Mouse (Mus musculus) mature B cell (primary cell): ENCODE results near the gene Adcy4.

Experiments
- in situ Hi-C: fragments of 300-500 bp; cut with MboI; formaldehyde crosslinking; loops from 2 replicates; pipeline ENCODE4 v1.14.3; 2019

Gene Adcy4

DNA sequence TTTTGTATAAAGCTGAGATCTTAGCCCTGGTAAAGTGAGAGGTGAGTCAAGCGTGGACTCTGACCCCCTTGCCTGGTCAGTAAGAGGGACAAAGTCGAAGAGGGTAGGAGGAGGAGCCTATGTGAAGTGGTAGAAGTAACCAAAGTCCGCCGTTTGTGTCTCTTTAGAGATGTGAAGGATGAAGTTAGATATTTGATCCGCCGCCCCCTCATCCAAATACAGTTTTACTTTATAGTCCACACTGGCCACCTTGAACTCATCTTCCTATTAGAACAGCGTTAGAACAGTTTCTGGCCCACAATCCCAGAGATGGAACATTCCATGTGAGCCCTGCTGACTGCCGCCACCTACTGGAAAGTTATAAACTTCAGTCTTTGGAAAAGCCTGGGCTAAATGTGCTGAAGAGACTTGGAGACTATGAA lies 25.5 kb downstream of the Adcy4 start, which contains the start of gene Cideb:
Gene Cideb (minus strand): TSS at position 96 of the 422 bp plus-strand sequence.
- in situ Hi-C loops = no loop called here

DNA sequence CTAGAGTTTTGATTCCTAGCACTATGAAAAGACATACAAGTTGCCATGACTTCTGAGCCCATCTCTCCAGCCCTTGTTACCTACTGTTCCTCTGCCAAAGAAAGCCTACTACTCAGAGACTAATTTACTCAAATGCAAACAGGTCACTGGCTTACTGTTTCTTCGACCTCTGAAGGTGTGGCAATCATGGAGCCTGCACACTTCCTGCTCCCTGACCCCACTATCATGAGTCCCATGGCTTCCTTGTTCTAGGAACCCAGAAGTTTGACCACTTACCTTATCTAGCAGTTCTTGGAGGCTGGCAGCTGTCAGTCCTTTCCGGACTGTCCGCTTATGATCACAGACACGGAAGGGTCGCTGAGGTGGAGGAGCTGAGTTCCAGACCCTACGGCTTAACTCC lies 26.3 kb downstream of the Adcy4 start:
- in situ Hi-C loops = no loop called here

DNA sequence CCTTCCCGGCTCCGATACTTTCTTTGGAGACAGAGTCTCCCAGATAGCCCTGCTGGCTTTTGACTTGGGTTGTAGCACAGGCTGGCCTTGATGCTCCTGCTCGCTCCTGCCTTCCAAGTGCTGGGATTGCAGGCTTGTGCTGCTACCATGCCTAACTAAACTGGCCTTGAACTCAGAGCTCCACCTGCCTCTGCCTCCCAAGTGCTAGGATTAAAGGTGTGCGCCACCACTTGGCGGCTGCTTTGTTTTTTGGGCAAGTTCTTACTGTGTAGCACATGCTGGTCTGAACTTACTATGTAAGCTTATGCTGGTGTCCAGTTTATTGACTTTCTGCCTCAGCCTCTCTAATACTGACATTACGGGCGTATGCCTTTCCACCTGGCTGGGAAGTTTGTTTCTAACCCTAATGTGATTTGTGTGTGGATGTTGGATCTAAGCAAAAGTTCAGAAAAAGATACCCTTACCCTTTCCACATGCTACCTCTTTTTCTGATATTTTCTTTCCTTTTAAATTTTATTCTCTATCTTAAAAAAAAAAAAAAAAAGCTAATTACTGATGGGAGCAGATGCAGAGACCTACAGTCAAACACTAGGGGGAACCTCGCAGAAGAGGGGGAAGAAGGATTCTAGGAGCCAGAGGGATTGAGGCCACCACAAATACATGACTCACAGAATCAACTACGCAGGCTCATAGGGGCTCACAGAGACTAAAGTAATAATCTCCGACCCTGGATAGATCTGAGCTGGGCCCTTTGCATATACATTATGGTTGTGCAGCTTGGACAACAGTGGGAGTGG lies 36.6 kb downstream of the Adcy4 start:
- in situ Hi-C loops = no loop called here

DNA sequence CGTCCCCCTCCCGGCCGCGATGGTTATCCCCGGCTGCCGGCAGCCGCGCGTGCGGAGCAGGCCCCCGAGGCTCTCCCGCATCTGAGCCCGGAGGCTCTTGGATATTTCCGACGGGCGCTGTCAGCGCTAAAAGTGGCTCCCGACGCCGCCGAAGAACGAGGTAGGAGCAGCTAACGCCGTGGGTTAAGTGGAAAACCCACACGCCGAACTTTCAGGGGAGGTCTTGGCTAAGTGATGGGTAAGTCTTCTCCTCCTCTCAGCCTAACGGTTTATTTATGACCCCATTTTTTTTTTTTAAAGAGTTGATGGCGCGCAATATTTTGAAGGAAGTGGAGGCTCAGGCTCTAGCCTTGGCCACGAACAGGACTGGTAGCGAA lies 38.0 kb downstream of the Adcy4 start:
- in situ Hi-C loops = no loop called here

- in situ Hi-C loops = no loop called here
Measured at GRCm38 (mm10) chr14:55745180-55745860, 38.6 kb downstream of the Adcy4 start, which contains the start of the genes Dhrs1 and Nop9. Dhrs1 (minus strand) TSS chr14:55745690. Nop9 (plus strand) TSS chr14:55745693.

GRCm38 (mm10) chr14:55743711-55744110 lies 40.2 kb downstream of the Adcy4 start:
- in situ Hi-C loops = loop anchor here (5.0 kb wide), 1 partner anchor 61 kb away; the partner anchor contains the start of gene Tinf2

GRCm38 (mm10) chr14:55737086-55737687 lies 46.7 kb downstream of the Adcy4 start:
- in situ Hi-C loops = no loop called here

DNA sequence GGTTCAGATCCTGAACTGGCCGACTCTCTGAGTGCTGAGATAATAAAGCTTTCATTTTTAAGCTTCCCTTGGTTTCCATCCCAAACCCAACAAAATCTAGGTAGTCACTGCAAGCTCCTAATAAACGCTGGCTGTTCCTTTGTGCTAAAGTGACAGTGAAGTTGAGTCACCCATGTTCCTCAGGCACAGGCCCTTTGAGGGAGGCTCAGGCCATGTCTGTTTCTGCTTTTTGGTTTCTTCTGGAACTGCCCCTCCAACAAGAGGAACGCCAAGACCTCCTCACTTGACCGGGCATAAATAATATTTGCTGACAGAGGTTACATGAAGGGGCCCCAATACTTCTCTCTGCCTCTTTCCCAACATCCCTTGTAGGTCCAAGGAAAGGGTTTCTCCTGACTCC lies 48.1 kb downstream of the Adcy4 start:
- in situ Hi-C loops = no loop called here

GRCm38 (mm10) chr14:55735334-55735733 lies 48.6 kb downstream of the Adcy4 start:
- in situ Hi-C loops = no loop called here

- in situ Hi-C loops = no loop called here
Measured at GRCm38 (mm10) chr14:55734869-55735268, 49.0 kb downstream of the Adcy4 start.

DNA sequence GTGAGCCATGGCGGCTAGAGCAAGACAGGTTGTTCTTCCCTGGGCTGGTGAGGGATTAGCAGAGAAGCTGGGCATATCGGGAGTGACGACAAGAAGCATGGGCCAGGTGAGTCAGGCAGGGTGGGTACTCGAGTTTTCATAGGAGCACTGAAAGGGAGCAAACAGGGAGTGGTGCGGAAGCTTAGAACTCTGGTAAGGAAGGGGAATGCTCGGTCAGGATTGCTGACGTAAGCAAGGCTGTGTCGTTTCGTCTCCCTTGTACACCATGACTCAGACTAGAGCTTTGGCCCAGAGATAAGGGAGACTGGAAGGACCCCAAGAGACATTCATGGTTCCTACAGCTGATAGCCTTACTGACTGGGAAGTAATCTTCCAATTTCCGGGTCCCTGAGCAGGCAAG lies 50.0 kb downstream of the Adcy4 start:
- in situ Hi-C loops = no loop called here

DNA sequence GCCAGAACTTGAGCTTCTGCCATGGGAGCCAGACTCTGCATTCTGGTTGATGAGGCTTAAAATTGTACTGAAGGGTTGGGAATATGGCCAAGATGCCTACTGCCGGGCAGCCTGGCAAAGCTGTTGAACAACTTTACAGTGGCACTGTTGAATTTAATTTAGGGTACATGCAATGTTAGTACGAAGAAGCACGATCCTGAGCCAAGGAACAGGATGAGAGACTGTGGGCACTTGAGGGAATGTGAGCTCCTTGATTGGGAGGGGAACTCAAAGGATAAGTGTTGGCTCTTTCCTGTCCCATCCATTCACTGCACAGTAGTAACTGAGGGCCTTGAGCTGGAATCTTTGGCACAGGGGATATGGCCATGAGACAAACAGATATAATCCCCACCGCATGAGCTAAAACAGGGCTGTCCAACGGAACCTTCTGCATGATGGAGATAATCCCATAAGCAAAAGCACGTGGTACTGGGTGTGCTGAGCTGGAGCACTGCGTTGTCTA lies 53.3 kb downstream of the Adcy4 start:
- in situ Hi-C loops = no loop called here

DNA sequence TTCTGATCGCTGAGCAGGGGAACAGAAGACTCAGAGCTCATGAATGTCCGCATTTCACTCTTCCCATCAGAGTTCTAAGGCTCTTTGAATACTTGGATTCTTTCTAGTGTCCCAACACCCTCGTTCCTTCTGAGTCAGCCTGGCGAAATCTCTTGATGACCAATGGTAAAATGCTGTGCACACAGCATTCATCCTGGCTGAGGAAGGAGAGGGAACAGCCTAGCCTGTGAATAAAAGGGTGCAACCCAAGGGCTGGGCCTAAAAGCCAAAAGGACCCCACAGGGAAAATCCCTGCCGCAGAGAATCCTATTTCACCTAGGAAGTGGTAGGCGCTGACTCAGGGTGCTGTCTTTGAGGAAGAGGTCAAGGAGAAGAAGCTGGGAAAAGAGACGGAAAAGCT lies 53.8 kb downstream of the Adcy4 start:
- in situ Hi-C loops = no loop called here

DNA sequence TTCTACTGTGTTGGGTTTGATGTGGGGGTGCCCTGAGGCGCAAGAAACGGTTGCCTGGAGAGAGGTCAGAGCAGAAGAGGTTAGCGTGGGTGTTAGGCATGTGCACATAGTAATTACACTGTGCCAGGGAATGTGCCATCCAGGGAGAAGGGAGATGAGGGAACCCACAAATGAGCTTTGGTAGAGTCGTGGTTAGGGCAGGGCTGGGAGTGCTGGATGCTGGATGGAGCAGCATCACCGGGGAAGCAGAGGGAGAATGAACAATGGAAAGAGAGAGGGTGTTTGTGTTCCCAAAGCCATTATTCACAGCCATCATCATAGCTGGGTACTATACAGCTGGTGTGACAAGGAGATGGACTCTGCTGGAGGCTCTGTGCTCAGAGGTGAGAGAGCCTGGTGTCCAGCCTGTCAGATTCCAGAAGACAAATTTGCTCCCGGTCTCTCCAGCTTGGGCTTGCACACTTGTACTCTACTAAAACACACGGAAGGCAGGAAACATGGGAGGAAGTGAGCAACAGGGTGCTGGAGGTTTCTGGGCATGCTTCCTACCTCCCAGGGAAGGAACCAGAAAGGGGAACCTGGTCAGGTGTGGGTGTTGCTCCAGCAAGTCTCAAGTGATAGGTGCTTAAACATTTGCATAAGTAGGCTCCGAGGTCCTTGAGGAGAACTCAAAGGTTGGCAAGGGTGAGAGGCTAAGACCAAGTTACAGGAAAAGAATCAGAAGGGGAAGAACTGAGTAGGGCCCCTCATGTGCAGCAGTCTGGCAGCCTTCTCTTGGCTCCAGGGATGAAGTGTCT lies 55.8 kb downstream of the Adcy4 start:
- in situ Hi-C loops = no loop called here

DNA sequence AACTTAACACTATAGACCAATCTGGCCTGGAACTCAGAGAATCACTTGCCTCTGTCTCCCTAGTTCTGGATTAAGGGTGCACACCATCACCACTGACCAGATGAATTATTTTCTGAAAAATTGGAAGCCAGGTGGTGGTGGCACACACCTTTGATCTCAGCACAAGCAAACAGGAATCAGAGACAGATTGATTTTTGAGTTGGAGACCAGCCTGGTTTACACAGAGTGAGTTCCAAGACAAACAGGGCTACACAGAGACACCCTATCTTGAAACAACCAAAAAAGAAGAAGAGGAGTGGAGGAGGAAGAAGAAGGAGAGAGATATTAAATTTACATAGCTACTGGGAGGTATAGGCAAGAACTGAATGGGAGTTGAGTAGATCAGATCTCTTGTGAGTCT lies 57.6 kb downstream of the Adcy4 start:
- in situ Hi-C loops = no loop called here

DNA sequence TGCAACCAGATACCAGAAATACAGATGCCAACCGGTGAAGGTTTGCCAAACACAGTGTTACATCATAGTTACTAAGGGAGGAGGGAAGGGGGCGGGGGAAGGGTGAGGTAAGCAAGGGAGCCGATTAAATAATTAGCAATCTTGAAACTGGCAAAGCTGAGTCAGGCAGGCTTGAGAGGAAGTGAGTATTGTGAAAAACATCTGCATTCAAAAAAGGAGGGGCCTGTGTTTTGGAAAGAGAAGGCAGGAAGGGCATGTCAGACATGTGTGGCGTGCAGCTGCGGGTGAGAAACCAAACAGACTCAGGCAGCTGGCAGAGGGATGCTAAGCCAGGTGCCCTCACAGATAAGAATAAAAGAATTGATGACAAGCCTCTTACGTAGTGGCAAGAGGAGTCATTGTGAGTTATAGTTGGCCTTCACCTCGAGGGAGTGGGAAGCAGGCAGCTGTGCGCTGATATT lies 59.5 kb downstream of the Adcy4 start:
- in situ Hi-C loops = no loop called here

- in situ Hi-C loops = no loop called here
Measured at GRCm38 (mm10) chr14:55723433-55723832, 60.5 kb downstream of the Adcy4 start.

DNA sequence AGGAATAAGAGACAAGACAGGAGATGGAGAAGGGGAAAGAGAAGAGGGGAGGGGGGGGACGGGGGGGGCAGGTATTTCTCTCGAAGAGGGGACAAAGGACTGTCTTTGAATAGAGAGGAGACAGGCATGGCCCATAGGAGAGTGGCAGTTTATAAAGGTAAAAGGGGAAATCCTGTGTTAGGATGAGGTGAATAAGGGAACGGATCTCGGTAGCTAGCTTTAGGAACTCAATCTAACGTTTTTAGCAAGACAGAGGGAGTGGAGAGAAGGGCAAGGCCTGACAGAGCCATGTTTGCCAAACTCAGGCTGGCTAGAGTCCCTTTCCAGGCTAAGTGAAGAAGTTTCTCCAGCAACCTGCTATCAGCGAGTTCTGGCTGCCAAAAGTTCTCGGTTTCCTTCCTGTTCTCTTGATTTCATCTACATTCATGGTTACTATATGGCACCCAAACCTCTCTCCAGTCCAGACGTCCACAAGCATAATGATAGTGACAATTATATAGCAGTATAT lies 61.4 kb downstream of the Adcy4 start:
- in situ Hi-C loops = no loop called here

DNA sequence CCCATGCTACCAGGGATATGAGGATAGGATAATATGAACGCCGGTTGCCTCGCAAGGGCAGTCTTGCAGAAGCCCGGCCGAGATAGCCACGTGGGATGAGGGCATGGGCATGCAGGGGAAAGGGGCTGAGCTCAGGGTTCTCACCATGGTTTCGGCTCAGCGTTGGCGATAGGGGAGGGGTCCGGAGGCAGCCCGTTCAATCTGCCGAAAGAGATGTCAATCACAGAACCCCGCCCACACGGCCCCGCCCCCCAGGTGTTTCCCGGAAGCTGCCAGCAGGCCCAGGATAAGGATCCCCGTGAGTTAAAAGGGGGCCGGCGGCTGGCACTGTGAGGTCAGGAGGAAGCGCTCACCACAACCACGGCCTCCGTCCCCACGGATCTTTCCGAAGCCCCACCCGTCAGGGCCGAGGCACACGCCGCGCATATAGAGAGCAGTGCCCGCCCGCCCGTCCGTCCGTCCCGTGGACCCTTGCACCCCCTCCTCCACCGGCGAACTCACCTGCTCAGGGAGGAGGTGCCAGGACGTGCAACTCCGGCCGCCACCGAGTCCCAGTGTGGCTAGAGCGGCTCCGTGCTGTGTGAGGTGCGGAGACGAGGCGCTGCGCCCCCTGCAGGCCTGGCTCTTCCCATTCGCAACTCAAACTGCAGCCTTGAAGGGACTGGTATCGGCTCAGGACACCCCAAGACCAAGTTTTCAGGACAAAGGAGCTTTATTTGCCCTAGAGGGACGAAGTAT lies 62.0 kb downstream of the Adcy4 start, which contains the start of gene Rabggta:
Gene Rabggta (minus strand): TSS at position 564 of the 738 bp plus-strand sequence.
- in situ Hi-C loops = no loop called here

DNA sequence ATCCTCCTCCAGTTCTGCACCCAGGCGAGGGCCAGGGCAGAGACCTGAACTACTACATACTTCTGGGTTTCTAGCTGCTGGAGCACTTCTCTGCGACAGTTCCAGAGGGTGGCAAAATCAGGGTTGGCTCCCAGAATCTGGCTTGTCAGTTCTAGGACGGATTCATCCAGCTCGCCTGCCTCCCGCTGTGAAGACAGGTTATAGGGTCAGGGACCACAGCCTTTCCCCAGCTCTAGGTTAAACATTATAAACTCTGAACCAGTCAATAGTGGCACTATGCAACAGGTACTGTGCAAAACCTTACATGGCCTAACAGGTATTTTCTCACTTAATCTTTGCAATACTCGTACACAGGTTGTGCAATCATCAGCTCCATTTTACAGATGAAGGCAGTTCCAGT lies 62.8 kb downstream of the Adcy4 start:
- in situ Hi-C loops = no loop called here

DNA sequence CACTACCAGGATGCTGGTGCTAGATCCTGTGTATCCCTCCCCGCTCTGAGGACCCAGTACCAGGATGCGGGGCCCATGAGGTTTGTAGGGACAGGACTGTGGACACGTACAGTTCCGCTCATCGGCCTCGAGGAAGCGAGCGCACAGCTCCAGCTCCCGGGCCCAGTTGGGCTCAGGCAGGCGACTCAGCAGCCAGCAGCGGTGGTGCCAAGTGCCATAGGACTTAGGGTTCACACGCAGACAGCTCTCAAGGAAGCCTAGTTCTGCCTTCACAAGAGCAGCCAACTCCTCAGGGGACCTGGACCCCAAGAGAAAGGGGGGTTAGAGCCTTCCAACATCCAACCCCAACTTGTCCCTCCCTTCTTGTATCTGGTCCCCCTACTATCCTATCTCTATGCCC lies 63.2 kb downstream of the Adcy4 start:
- in situ Hi-C loops = no loop called here
